Mouse (Mus musculus) embryonic facial prominence, embryonic 14.5 days (tissue): ENCODE measurements around the gene Lin37. TPM values are rescaled to one million over a fixed set of nuclear protein-coding genes. Genes with fewer than 3 reads are reported as not detected.

Experiments
- ATAC-seq: fragments of 200-750 bp; cut with Nextera tagmentation; 2 replicates; pipeline ENCODE4 v1.8.0; 2017; ENCODE audit warnings: low read depth, moderate number of reproducible peaks, moderate TSS enrichment
- DNase-seq: peaks from one replicate; pipeline ENCODE4 v3.0.0-alpha.2; 2015; ENCODE audit warnings: low spot score
- H3K27ac ChIP-seq: fragments of 300-500 bp; sonication (generic); replicated peaks from 2 replicates; pipeline ENCODE4 v1.5.1; 2014; ENCODE audit warnings: low read depth, mild to moderate bottlenecking, low read length, moderate library complexity
- H3K27me3 ChIP-seq: fragments of 300-500 bp; sonication (generic); replicated peaks from 2 replicates; pipeline ENCODE4 v1.6.1; 2014; ENCODE audit warnings: low read length; ENCODE audit not compliant: control insufficient read depth, insufficient read depth
- H3K36me3 ChIP-seq: fragments of 300-500 bp; sonication (generic); 2 replicates; pipeline ENCODE4 v1.6.1; 2014; ENCODE audit warnings: low read length, mixed read lengths; ENCODE audit not compliant: control insufficient read depth, insufficient read depth
- H3K4me1 ChIP-seq: fragments of 300-500 bp; sonication (generic); 2 replicates; pipeline ENCODE4 v1.6.1; 2014; ENCODE audit warnings: antibody characterized with exemption, low read length; ENCODE audit not compliant: control insufficient read depth, insufficient read depth
- H3K4me2 ChIP-seq: fragments of 300-500 bp; sonication (generic); 2 replicates; pipeline ENCODE4 v1.6.1; 2014; ENCODE audit warnings: low read depth, mild to moderate bottlenecking, low read length, moderate library complexity, mixed read lengths
- H3K4me3 ChIP-seq: fragments of 300-500 bp; sonication (generic); 2 replicates; pipeline ENCODE4 v1.5.1; 2014; ENCODE audit warnings: low read depth, mild to moderate bottlenecking, low read length
- H3K9ac ChIP-seq: fragments of 300-500 bp; sonication (generic); 2 replicates; pipeline ENCODE4 v1.6.1; 2014; ENCODE audit warnings: low read depth, mild to moderate bottlenecking, low read length, moderate library complexity, mixed read lengths
- H3K9me3 ChIP-seq: fragments of 300-500 bp; sonication (generic); 2 replicates; pipeline ENCODE4 v1.6.1; 2016; ENCODE audit warnings: low read length; ENCODE audit not compliant: control insufficient read depth
- WGBS: fragments of 180-500 bp; shearing (Covaris S2); extraction: QIAGEN DNeasy Blood & Tissue Kit; methylation state at CpG from one replicate; pipeline ENCODE4 v1.1.7; 2014; 5-methylcytosine and 5-hydroxymethylcytosine counted together
- polyA plus RNA-seq: library from polyadenylated mRNA; unstranded; fragments of >200 nt; fragmentation: Nextera tagmentation; extraction: Ambion mirVana; gene quantifications from 2 replicates; pipeline ENCODE4 v1.2.1, GENCODE M21; 2014

The Lin37 gene
- 45.7 and 50.5 TPM in 2 replicates for polyA plus RNA-seq

DNA sequence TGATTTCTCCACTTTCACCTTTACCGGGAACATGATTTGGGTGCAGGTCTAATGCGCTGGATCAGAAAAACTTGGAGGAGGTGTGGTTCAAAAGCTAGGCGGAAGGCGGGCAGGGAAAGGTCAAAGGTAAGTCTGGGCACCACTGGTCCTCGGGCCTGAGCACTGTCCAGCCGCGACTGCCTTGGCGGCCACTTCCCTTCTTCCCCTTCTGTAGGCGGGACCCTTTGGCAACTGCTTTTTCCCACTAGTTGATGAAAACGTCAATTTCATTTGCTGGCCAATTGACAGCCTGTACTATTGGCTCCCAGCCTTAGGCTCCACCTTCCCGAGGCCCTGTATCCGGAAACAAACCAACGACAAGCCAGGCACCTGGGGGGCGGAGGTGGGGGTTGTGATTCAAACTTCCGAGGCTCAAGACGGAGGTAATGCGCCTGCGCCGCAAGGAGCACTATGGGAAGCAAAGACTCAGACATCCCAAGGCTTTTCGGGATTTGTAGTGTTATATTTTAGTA is at the start of gene Lin37:
TSS of gene Lin37 (minus strand) at position 396 of the 512 bp plus-strand sequence.
- Histone ChIP-seq H3K4me3 (peak within 1 kb of the TSS; percentile 75), H3K27me3 (no peaks in the 10 kb centered on the region), H3K4me2 (peak within 1 kb of the TSS; percentile 83), H3K4me1 (peaks cover 13% of the 10 kb centered on the region), H3K9ac (peak within 1 kb of the TSS; percentile 71), H3K9me3 (no peaks in the 10 kb centered on the region), H3K36me3 (peaks cover 36% of the 10 kb centered on the region), H3K27ac (0 out of 2 replicates have a peak within 1 kb of the TSS, but pooled peaks have one; percentile 63)
- 0% methylated on average over 20 of the region's 20 CpGs for WGBS
- DNase-seq = peak; percentile 99
- peak; percentile 89 for ATAC-seq

DNA sequence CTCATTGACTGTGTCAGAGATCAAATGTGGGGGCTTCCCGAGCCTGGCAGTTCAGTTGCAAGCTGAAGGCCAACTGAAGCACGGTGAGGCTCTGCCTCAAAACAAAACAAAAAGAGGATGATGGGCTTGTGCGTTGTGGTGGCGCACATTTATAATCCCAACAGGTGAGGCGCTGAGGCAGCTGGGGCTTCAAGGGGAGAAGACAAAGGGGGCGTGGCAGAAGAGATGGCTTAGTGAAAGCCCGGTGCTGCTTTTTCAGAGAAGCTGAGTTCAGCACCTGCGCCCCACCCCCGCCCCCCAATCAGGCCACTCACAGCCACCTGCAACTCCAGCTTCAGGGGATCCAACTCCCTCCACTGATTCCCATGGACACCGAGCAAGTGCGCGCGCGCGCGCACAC is 48.8 kb upstream of the Lin37 start:
- no peak overlapping the region for H3K4me3 ChIP-seq
- H3K27me3 ChIP-seq = no peaks in the 10 kb centered on the region
- no peak overlapping the region for H3K27ac ChIP-seq
- 46% methylated on average over 15 of the region's 16 CpGs for WGBS
- ATAC-seq (peak; percentile 15; the same call in 1 of the 2 replicates), DNase-seq (peak; percentile 56)
- no peaks in the 10 kb centered on the region for H3K36me3 ChIP-seq
- H3K4me1 ChIP-seq = no peaks in the 10 kb centered on the region
- no peak overlapping the region for H3K9ac ChIP-seq
- H3K9me3 ChIP-seq = no peaks in the 10 kb centered on the region
- no peak overlapping the region for H3K4me2 ChIP-seq

DNA sequence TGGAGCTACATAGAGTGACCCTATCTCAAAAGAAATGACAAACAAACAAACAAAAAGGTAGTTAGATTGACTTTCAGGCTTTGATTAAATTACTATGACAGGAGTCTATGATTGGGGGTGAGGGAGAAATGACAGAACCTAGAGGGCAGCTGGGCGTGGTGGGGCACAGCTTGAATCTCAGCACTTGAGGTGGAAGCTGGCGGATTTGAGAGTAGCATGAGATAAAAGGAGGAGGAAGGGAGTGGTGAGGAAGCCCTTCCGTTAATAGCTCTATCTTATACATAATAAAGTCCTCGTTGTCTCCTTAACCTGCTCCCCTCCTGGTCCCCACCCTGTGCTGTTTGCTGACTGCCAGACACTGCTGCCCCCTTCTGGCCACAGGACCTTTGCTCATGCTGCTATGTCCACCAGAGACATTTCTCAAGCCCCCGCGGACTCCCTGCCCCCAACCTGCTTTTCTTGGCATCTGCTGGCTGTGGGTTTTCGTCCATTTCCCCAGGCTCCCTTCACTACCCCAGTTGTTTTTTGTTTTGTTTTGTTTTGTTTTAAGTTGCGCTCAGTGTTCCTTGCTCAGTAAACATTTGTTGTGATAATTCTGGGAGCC is 48.2 kb upstream of the Lin37 start:
- H3K9ac ChIP-seq = no peak overlapping the region
- peak; percentile 80 for ATAC-seq
- DNase-seq = peak; percentile 51
- H3K4me3 ChIP-seq = no peak overlapping the region
- H3K27ac ChIP-seq = no peak overlapping the region
- no peaks in the 10 kb centered on the region for H3K36me3 ChIP-seq
- H3K27me3 ChIP-seq = no peaks in the 10 kb centered on the region
- H3K4me2 ChIP-seq = no peak overlapping the region
- WGBS = 28% methylated on average over 8 of the region's 8 CpGs
- H3K4me1 ChIP-seq = no peaks in the 10 kb centered on the region
- no peaks in the 10 kb centered on the region for H3K9me3 ChIP-seq

DNA sequence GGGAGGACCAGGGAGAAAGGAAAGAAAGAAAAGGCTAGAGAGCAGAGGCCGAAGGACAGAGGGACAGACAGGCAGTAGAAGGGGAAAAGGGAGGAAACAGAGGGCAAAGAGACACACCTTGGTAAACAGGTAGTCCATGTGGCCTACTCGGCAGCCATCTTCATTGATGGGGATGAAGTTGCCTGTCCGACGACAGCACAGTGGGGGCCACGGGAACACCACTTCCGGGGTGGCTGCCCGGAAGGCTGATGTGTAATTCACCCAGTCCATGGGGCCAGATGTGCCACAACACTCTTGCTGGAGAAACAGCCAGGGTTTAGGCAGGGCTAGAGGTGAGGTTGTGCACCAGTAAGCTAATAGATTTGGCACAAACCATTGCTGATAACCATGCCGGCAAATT is 45.3 kb upstream of the Lin37 start:
- Histone ChIP-seq H3K36me3 (no peaks in the 10 kb centered on the region), H3K4me1 (no peaks in the 10 kb centered on the region), H3K9me3 (no peaks in the 10 kb centered on the region), H3K4me3 (no peak overlapping the region), H3K9ac (no peak overlapping the region), H3K27ac (no peak overlapping the region), H3K27me3 (no peaks in the 10 kb centered on the region), H3K4me2 (no peak overlapping the region)
- WGBS = 85% methylated on average over 8 of the region's 8 CpGs
- ATAC-seq (no peak), DNase-seq (no peak)

DNA sequence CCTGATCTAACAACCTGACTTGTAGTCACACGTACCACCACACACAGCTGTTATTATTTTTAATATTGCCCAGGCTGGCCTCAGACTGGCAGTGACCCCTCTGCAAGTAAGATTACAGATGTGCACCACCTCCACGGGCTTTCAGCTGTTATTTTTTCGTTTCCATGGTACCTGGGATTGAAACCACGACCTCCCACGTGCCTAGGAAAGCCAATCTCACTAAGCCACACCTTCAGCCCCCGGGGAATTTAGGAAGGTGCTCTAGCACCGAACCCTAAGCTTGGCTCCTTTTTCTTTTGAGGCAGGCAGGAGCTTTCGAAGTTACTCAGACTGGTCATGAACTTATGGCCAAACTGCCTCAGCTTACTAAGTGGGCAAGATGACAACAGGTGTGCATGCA is 44.8 kb upstream of the Lin37 start:
- Histone ChIP-seq H3K9ac (no peak overlapping the region), H3K36me3 (no peaks in the 10 kb centered on the region), H3K9me3 (no peaks in the 10 kb centered on the region), H3K4me1 (no peaks in the 10 kb centered on the region), H3K27ac (no peak overlapping the region), H3K4me3 (no peak overlapping the region), H3K27me3 (no peaks in the 10 kb centered on the region), H3K4me2 (no peak overlapping the region)
- DNase-seq (peak; percentile 35), ATAC-seq (no peak)
- 40% methylated on average over 8 of the region's 8 CpGs for WGBS

DNA sequence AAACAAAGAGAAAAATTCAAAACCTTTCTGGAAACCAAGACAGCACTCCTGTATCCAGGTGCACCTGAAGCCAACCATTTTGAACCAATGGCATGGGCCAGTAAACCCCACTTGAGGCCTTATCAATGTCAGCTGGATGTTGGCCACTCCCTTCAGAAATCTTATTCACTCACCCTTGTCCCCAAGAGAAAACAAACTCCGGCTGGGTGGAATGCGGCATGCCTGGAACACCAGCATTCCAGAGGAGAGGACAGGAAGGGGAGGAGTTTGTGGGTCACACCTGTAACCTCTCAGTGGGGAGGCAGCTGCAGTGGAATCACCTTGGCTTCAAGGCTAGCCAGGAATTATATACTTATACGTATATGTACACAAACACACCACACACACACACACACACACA is 42.9 kb upstream of the Lin37 start:
- H3K27ac ChIP-seq = no peak overlapping the region
- no peaks in the 10 kb centered on the region for H3K27me3 ChIP-seq
- H3K9me3 ChIP-seq = no peaks in the 10 kb centered on the region
- peak; percentile 15; the same call in 1 of the 2 replicates for ATAC-seq
- no peak overlapping the region for H3K9ac ChIP-seq
- peak; percentile 66 for DNase-seq
- no peak overlapping the region for H3K4me2 ChIP-seq
- WGBS = 19% methylated on average over 3 of the region's 3 CpGs
- no peak overlapping the region for H3K4me3 ChIP-seq
- no peaks in the 10 kb centered on the region for H3K36me3 ChIP-seq
- H3K4me1 ChIP-seq = no peaks in the 10 kb centered on the region

DNA sequence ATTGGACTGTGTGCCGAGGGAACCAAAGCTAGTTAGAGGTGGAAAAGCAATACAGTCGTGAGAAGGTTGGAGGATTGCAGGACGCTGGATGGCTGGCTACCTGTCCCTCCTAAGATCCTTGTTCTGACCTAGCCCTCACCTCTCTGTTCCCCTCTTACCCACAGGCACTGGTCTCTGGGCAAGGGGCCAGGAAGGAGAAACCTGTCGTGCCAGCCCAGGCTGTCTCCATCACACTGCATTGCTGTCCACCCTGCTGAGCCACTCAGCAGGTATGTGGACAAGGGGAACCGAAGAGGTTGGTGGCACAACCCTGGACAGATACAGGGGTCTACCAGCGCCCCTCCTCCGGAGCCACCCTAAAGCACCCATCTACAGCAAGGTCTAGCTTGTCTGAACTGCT is 41.0 kb upstream of the Lin37 start:
- peak; percentile 13 for DNase-seq
- Histone ChIP-seq H3K4me3 (no peak overlapping the region), H3K9me3 (no peaks in the 10 kb centered on the region), H3K4me2 (no peak overlapping the region), H3K36me3 (no peaks in the 10 kb centered on the region), H3K27me3 (no peaks in the 10 kb centered on the region), H3K9ac (no peak overlapping the region; the same call in 1 of the 2 replicates), H3K27ac (peak overlapping the region; percentile 28; the same call in 1 of the 2 replicates), H3K4me1 (no peaks in the 10 kb centered on the region)
- 72% methylated on average over 7 of the region's 7 CpGs for WGBS
- no peak; the same call in 1 of the 2 replicates for ATAC-seq

DNA sequence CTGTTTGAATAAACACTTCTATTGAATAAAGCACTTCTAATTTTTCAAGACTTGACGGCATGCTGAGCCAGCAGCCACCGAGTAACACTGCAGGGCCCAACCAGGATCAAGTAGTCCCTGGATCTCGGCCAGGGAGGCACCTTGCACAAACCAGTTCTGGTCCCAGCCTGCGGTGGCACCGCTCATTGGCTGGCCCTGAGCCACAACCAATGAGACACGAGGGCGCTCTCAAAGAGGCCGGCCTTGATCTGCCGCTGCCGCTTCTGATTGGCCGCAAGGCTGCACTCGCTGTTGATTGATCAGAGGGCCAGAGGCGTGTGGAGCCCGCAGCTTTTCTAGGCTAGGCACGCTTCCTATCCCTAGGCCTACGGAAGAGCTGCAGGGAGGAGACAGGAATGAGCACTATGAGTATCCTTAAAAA is 40.3 kb upstream of the Lin37 start:
- H3K4me2 ChIP-seq = no peak overlapping the region

DNA sequence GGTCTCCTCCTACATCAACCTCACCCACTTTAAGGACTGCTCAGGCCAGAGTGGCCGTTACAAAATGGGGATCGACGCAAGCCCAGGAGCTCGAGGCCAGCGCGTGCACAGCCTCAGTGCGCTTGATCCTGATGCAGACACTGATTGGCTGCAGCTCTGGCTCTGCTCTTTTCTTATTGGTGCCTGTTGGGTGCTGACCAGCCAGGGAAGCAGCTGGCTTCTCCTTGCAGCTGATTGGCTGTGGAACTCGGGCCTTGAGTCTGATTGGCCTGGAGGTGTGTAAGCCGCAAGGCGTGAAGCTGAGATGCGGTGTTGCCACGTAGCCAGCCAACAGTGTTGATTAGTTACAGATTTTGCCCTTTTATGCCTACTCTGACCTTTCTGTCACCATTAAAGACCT is 39.1 kb upstream of the Lin37 start, which contains the start of gene Zbtb32:
TSS of gene Zbtb32 (minus strand) at position 124 of the 400 bp plus-strand sequence.
- WGBS = 91% methylated on average over 12 of the region's 12 CpGs

More for the DNA sequence above, 40.3 kb upstream of the Lin37 start:
- H3K27ac ChIP-seq = peak overlapping the region; percentile 28; the same call in 1 of the 2 replicates
- no peak overlapping the region for H3K9ac ChIP-seq
- H3K9me3 ChIP-seq = no peaks in the 10 kb centered on the region
- ATAC-seq (peak; percentile 95), DNase-seq (peak; percentile 96)
- H3K36me3 ChIP-seq = no peaks in the 10 kb centered on the region
- no peaks in the 10 kb centered on the region for H3K27me3 ChIP-seq
- H3K4me1 ChIP-seq = no peaks in the 10 kb centered on the region
- no peak overlapping the region for H3K4me3 ChIP-seq
- WGBS = under 1% methylated on average over 16 of the region's 16 CpGs

More for the DNA sequence above, 39.1 kb upstream of the Lin37 start, which contains the start of gene Zbtb32:
- no peak within 1 kb of the TSS for H3K9ac ChIP-seq
- no peak within 1 kb of the TSS for H3K4me3 ChIP-seq
- ATAC-seq (no peak), DNase-seq (no peak)
- H3K9me3 ChIP-seq = no peaks in the 10 kb centered on the region
- H3K36me3 ChIP-seq = no peaks in the 10 kb centered on the region
- H3K4me1 ChIP-seq = no peaks in the 10 kb centered on the region
- H3K4me2 ChIP-seq = no peak within 1 kb of the TSS
- H3K27me3 ChIP-seq = no peaks in the 10 kb centered on the region
- H3K27ac ChIP-seq = no peak within 1 kb of the TSS
